Mouse (Mus musculus) lung, adult 2 months (tissue): ENCODE results near the gene Celf5. TPM values are rescaled to one million over a fixed set of nuclear protein-coding genes. Genes with fewer than 3 reads are reported as not detected.

Experiments used
- DNase-seq: peaks from one replicate; pipeline ENCODE4 v3.0.0; 2022
- H3K4me1 ChIP-seq: fragments of 200-500 bp; 2 replicates; pipeline ENCODE4 v1.6.1; 2011; ENCODE audit warnings: low read length; ENCODE audit not compliant: control insufficient read depth, insufficient read depth
- H3K4me3 ChIP-seq: fragments of 200-500 bp; replicated peaks from 2 replicates; pipeline ENCODE3; 2011; ENCODE audit warnings: low read depth, mild to moderate bottlenecking, control low read depth, low read length; ENCODE audit errors: extremely low read depth
- CTCF ChIP-seq: fragments of 200-500 bp; IDR thresholded peaks from 2 replicates; pipeline ENCODE4 v1.5.1; 2011; ENCODE audit warnings: mild to moderate bottlenecking, low read length, control low read depth; ENCODE audit not compliant: insufficient read depth
- POLR2A ChIP-seq: fragments of 200-500 bp; IDR thresholded peaks from 2 replicates; pipeline ENCODE4 v1.6.1; 2011; ENCODE audit warnings: low read depth, mild to moderate bottlenecking, control low read depth, low read length, borderline replicate concordance; ENCODE audit errors: extremely low read depth
- WGBS: fragments of 180-500 bp; shearing (Covaris S2); methylation state at CpG from one replicate; pipeline ENCODE4 v1.1.7; 2018; 5-methylcytosine and 5-hydroxymethylcytosine counted together
- polyA plus RNA-seq: library from polyadenylated mRNA; depleted of rRNA; stranded (reverse); fragments of >200 nt; gene quantifications from 2 replicates; pipeline ENCODE4 v1.2.3, GENCODE M21; 2012

Celf5 gene
- polyA plus RNA-seq, 1 experiment = 0.92 TPM

DNA sequence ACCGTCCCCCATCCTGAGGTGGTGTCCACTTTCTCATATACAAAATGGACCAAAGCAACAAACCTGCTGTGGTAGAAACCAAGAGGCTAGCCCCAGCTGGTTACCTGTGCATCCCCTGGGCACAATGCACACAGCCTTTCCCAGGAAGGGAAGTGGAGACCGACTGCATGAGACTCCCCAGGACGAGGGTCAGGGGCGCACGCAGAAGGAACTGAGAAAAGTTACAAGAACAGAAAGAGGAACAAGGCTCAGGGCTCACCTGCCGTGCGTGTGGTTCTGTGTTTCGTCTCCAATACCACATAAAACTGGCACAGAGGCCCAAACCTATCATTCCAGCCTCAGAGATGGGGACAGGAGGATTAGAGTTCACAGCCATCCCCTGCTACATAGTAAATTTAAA lies 34.7 kb upstream of the Celf5 start:
- DNase-seq = no peak
- TF ChIP-seq CTCF = no peak

DNA sequence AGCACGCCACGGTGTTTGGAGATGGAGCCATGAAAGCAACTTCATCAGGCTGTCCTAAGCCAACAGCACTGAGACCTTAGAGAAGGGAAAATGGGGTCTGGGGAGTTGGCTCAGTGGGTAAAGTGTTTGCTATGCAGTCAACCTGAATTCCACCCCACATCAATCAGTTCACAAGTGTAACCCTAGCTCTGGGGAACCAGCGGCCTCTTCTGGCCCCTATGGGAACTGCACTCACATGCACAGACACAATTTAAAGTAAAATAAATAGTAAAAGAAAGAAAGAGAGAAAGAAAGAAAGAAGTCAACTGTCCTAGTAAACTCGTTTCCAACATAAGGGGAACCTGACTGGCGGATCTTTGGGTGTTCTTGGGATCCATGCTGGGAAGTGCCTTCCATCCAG lies 31.3 kb upstream of the Celf5 start:
- 0 out of 2 replicates have a peak, but pooled peaks cover 3% of the 10 kb centered on the region for H3K4me1 ChIP-seq
- no peak for DNase-seq
- H3K4me3 ChIP-seq = no peak overlapping the region
- no peak for TF ChIP-seq CTCF
- no peak for TF ChIP-seq POLR2A
- 88% methylated on average over 5 of the region's 5 CpGs for WGBS

More for the DNA sequence above, 34.7 kb upstream of the Celf5 start:
- no peak overlapping the region for H3K4me3 ChIP-seq
- 65% methylated on average over 8 of the region's 8 CpGs for WGBS
- peaks cover 6% of the 10 kb centered on the region for H3K4me1 ChIP-seq

DNA sequence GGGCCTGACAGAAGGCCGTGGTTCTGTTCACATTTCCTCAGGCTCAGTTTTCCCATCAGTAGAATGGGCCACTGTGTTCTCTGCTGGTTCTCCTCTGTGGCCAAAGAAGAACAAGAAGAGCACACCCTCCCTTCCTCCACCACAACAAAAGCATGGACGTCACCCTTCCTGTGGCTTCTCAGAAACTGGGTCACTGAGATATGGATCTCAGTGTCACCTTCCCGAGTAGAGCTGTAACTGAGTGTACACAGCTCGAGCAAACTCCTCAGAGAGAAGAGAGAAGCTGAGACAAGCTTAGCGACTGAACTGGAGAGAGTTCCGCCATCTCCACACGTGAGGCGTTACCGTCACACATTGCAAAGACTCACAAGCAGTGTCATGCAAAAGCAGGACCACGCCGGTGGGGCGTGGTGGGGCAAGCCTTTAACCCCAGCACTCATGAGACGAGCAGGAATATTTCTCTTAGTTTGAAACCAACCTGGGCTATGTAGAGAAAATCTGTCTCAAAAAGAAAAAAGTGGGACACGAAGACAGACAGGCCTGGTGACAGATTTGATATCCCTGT lies 27.8 kb upstream of the Celf5 start:
- no peak for DNase-seq

DNA sequence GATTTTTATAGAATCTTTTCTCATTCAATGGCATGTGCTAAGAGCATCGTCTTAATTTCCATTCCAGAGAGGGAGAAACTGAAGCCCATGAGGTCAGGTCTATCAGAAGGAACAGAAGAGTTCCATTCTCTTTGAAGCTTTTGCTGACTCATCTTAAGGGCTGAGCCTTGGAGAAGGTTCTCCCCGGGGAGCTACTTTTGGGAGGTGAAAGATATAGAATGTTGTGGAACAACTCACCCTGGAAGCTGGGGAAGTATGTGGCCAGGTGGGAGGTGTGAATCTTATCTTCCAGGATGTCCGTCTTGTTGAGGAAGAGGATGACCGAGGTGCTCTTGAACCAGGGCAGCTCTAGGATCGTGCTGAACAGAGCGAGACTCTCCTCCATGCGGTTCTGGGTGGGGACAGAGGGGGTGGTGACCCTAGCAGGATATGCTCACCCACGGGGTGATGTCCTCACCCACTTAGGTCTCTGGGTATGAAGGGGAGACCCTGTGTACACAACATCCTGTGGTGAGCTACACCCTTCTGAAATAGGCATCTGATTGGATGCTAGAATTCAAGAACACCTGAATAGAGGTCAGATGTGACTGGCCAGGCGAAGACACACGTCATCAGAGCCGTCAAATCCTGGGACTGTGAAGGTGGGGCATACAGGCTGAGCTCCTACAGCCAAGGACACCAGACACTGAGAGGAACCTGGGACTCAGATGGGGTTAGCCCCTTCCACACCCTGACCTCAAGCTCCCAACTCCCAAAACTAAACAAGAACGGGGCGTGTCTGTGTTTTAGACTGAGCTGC lies 25.4 kb upstream of the Celf5 start:
- 52% methylated on average over 13 of the region's 13 CpGs for WGBS

More for the DNA sequence above, 27.8 kb upstream of the Celf5 start:
- Histone ChIP-seq H3K4me3 (no peak overlapping the region), H3K4me1 (0 out of 2 replicates have a peak, but pooled peaks cover 5% of the 10 kb centered on the region)
- TF ChIP-seq CTCF (no peak), POLR2A (no peak)
- 47% methylated on average over 14 of the region's 14 CpGs for WGBS

DNA sequence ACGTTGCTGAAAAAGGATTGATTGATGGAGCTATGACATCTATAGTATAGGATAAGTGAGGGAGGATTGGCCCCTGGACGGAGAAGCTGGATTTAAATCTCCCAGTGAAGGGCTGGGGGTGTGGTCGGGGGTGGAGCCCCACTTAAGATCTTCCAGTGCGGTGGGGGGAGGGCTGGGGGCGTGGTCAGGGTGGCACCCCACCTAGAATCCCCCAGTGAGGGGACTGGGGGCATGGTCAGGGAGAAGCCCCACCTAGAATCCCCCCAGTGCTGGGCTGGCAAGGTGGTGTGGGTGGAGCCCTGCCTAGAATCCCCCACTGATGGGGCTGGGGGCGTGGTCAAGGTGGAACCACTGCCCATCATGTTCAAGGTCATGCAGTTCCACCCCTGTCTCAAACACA lies 24.6 kb upstream of the Celf5 start:
- TF ChIP-seq CTCF (no peak), POLR2A (no peak)
- no peak for DNase-seq
- no peak overlapping the region for H3K4me3 ChIP-seq
- 39% methylated on average over 6 of the region's 6 CpGs for WGBS
- 0 out of 2 replicates have a peak, but pooled peaks cover 5% of the 10 kb centered on the region for H3K4me1 ChIP-seq

More for the DNA sequence above, 25.4 kb upstream of the Celf5 start:
- Histone ChIP-seq H3K4me3 (no peak overlapping the region), H3K4me1 (0 out of 2 replicates have a peak, but pooled peaks cover 5% of the 10 kb centered on the region)
- no peak for TF ChIP-seq POLR2A
- TF ChIP-seq CTCF = no peak
- DNase-seq = no peak

DNA sequence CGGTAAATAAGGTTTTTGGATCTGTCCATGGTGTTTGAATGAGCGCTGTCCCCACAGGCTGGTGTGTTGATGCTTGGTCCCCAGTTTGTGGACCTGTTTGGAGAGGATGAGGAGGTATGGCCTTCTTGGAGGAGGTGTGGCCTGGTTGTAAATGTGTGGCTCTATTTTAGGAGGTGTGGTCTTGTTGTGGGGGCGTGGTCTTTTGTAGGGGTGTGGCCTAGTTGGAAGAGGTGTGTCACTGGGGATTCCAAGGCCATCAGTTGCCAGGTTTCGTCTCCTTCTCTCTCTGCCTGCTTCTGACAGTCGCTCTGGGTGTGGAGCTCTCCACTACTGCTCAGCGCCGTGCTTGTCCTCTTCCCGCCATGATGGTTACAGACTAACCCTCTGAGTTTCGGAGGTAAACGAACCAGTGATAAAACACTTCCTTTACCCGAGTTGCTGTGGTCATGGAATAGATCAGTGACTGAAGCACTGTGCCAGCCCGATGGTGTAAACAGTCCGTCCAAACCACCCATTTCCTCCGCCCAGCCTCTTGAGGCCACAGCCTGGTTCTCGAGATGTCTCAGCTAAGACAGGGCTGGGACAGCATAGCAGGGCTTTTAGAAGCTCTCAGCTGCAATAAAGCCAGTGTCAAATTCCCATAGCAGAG lies 22.6 kb upstream of the Celf5 start:
- DNase-seq = no peak
- no peak overlapping the region for H3K4me3 ChIP-seq
- TF ChIP-seq POLR2A (no peak), CTCF (no peak)
- H3K4me1 ChIP-seq = 0 out of 2 replicates have a peak, but pooled peaks cover 2% of the 10 kb centered on the region
- WGBS = 56% methylated on average over 15 of the region's 15 CpGs

DNA sequence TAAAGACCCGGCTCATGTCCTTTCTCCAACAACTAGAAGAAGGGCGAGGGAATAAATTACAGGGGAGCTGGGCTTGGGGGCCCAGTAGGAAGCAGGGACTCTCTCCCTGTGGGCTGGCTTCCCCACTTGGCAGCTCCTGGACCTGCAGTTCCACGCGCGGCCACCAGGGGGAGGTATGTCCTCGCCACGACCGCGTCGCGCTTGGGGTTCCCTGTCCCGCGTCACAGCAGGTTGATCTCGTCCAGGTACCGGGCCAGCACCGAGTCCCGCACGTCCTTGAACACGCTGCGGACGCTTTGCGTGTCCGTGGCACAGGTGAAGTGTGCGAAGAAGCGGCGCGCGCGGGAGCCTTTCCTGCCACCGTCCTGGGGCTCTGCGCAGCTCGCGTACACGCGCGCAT lies 20.1 kb upstream of the Celf5 start:
- TF ChIP-seq POLR2A (no peak), CTCF (peak; percentile 81)
- H3K4me1 ChIP-seq = 0 out of 2 replicates have a peak, but pooled peaks cover 2% of the 10 kb centered on the region
- H3K4me3 ChIP-seq = peak overlapping the region; percentile 9
- 8% methylated on average over 36 of the region's 36 CpGs for WGBS
- peak; percentile 95 for DNase-seq

DNA sequence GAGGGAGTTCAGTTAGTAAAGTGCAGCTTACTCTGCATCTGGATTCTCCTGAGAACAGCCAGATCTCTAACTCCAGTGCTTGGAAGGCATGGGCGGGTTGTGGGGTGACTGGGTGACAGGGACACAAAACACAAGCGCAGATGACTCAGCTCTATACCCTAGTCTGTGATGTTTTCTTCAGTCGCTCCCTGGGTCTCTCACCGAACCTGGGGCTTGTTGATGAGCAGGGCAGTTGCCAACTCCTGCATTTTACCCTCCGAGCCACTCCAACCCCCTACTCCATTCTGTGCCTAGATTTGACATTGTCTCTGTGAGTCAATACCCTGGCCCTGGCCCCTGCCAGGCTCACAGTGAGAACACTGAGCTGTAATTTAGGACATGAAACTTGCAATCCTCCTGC lies 19.4 kb upstream of the Celf5 start:
- H3K4me3 ChIP-seq = no peak overlapping the region
- DNase-seq = no peak
- 0 out of 2 replicates have a peak, but pooled peaks cover 2% of the 10 kb centered on the region for H3K4me1 ChIP-seq
- TF ChIP-seq POLR2A = no peak
- no peak for TF ChIP-seq CTCF
- 87% methylated on average over 5 of the region's 5 CpGs for WGBS

DNA sequence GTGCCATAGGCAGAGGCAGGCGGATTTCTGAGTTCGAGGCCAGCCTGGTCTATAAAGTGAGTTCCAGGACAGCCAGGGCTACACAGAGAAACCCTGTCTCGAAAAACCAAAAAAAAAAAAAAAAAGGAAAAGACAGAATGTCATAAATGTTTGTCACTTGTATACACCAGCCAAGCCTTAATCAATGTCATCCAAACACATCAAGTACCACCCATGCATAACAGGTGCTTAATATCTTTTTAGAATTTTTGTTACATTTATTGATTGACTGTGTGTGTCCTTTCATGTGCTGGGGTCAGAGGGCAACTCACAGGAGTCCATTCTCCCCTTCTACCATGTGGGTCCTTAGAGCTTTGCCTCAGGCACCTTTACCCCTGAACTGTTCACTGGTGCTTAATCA lies 17.5 kb upstream of the Celf5 start, which contains the start of gene S1pr4:
TSS of gene S1pr4 (minus strand) at position 101 of the 400 bp plus-strand sequence.
- no peak for DNase-seq
- TF ChIP-seq CTCF = no peak
- no peak for TF ChIP-seq POLR2A
- 61% methylated on average over 3 of the region's 3 CpGs for WGBS
- Histone ChIP-seq H3K4me1 (peaks cover 5% of the 10 kb centered on the region), H3K4me3 (peak within 1 kb of the TSS; percentile 56)
